Mouse (Mus musculus): Measurements from ENCODE around the gene Npy2r. TPM values are rescaled to one million over a fixed set of nuclear protein-coding genes. Genes with fewer than 3 reads are reported as not detected.

Gene Npy2r
- 2.8 TPM for polyA plus RNA-seq (2014; fragmentation: Illumina TruSeq; extraction: RNeasy Lipid Tissue Mini Kit (QIAGEN cat#74804); ENCODE audit: low read depth, low replicate concordance)

GRCm38 (mm10) chr3:82547908-82548721 lies at the start of gene Npy2r:
Gene Npy2r, minus strand, starts transcription at chr3:82548084.

Other genes with a start within 250 kb of the Npy2r start
- 6.9 TPM for gene Map9, start 190.0 kb downstream of the Npy2r start, polyA plus RNA-seq (2014; fragmentation: Illumina TruSeq; extraction: RNeasy Lipid Tissue Mini Kit (QIAGEN cat#74804); ENCODE audit: low read depth, low replicate concordance)